Mouse (Mus musculus) bone marrow, adult 2 months (tissue): ENCODE results near the gene Lamb1. TPM values are rescaled to one million over a fixed set of nuclear protein-coding genes. Genes with fewer than 3 reads are reported as not detected.

Source experiments
- H3K27ac ChIP-seq: fragments of 200-500 bp; 2 replicates; pipeline ENCODE4 v1.5.1; 2012; ENCODE audit warnings: low read depth, mild to moderate bottlenecking, control low read depth, inconsistent platforms, low read length; ENCODE audit not compliant: control insufficient read depth, poor library complexity, insufficient read depth
- H3K4me1 ChIP-seq: fragments of 200-500 bp; 2 replicates; pipeline ENCODE4 v1.6.1; 2011; ENCODE audit warnings: low read length; ENCODE audit not compliant: control insufficient read depth, insufficient read depth
- H3K4me3 ChIP-seq: fragments of 200-500 bp; replicated peaks from 2 replicates; pipeline ENCODE3; 2011; ENCODE audit warnings: mild to moderate bottlenecking, low read depth, low read length, control low read depth; ENCODE audit not compliant: control insufficient read depth
- CTCF ChIP-seq: fragments of 200-500 bp; IDR thresholded peaks from 2 replicates; pipeline ENCODE4 v1.5.1; 2011; ENCODE audit warnings: low read length, control low read depth; ENCODE audit not compliant: control insufficient read depth, insufficient read depth
- POLR2A ChIP-seq: fragments of 200-500 bp; IDR thresholded peaks from 2 replicates; pipeline ENCODE4 v1.6.1; 2011; ENCODE audit warnings: low read depth, mild to moderate bottlenecking, control low read depth, low read length, borderline replicate concordance; ENCODE audit not compliant: control insufficient read depth
- WGBS: fragments of 180-500 bp; shearing (Covaris S2); methylation state at CpG from one replicate; pipeline ENCODE4 v1.1.7; 2018; 5-methylcytosine and 5-hydroxymethylcytosine counted together
- polyA plus RNA-seq: library from polyadenylated mRNA; stranded (reverse); fragments of >200 nt; gene quantifications from 2 replicates; pipeline ENCODE4 v1.2.4, GENCODE M21; 2011; ENCODE audit warnings: low replicate concordance; ENCODE audit not compliant: missing spikeins, insufficient read depth, insufficient read length

Lamb1 gene
- polyA plus RNA-seq, 1 experiment: 4.8 TPM

DNA sequence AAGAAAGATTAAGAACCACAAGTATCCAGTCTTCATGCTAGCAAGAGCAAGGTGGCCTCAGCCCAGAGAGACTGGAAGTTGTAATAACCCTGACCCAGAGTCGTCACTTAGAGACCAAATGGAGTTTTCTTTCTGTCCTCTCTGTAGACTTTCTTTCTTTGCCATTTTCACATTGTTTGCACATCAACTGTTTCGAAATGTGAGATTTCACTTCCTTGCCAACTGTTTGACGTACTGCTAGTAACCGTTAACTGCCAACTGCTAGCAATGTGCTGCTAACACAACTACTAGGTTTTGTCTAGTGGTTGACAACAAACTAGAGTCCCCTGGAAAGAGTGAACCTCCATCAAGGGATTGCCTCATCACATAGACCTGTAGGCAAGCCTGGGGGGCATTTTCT is 18.1 kb downstream of the Lamb1 start:
- Histone ChIP-seq H3K4me3 (no peak overlapping the region), H3K27ac (no peak overlapping the region), H3K4me1 (no peaks in the 10 kb centered on the region)
- 55% methylated on average over 4 of the region's 4 CpGs for WGBS
- TF ChIP-seq POLR2A: no peak
- no peak for TF ChIP-seq CTCF

DNA sequence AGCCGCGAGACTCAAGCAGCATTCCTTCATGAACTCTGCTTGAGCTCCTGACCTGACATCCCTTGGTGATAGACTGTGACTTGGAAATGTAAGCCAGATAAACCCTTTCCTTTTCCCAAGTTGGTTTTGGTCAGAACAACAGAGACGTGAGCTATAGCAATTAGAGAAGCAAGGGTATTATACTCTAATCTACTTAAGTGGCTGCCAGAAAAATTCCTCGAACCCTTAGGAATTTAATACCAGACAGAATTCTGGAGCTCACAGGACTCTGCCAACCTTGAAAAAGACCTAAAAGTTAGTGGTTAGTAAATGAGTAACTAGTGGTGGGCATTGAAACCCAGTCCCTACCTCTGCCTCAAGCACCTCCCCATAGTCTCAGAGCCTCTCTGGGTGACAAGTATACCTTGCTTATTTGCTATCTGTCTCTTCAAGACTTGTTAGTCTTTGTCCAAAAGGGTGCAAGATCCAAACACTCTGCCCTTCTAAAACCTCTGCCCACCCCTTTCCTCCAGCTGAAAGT is 18.6 kb downstream of the Lamb1 start:
- TF ChIP-seq CTCF (no peak), POLR2A (no peak)
- WGBS: 85% methylated on average over 4 of the region's 4 CpGs
- H3K4me1 ChIP-seq: no peaks in the 10 kb centered on the region
- no peak overlapping the region for H3K4me3 ChIP-seq
- H3K27ac ChIP-seq: no peak overlapping the region

DNA sequence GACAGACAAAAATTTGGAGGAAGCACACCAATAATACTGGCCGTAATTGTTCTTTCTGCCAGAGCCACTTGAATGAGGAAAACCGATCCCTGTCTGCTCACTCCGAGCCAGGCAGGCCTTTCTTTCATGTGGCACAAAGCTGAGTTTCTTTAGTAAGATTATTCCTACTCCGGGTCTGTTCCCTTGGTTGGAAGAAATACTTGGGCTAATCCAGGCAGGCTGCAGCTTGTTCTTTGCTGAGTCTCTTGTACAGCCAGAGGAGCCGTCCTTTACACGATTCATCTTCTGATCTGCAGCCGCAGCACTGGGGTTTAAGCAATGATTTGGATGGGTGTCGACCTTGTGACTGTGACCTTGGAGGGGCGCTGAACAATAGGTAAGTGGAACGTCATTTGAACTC is 24.0 kb downstream of the Lamb1 start:
- Histone ChIP-seq H3K4me1 (no peaks in the 10 kb centered on the region), H3K4me3 (no peak overlapping the region), H3K27ac (no peak overlapping the region)
- WGBS: 88% methylated on average over 10 of the region's 10 CpGs
- no peak for TF ChIP-seq CTCF
- no peak for TF ChIP-seq POLR2A

DNA sequence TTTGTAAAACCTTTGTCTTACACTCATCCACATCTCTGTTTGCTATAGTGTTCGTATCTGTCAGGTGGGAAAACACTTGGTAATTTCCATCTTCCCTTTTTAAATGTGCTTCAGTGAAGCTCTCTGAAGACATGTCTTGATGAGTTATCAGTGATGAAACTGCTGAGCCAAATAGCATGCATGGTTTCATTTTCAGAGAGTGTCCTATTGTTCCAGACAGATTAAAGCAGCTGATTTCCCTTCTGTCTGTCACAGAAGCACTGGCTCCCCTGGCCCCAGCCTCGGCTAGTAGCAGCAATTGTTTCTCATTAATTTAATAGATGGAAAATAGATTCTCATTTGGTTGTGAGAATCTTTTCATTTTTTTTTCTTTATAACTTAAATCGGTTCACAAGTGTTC is 25.9 kb downstream of the Lamb1 start:
- no peaks in the 10 kb centered on the region for H3K4me1 ChIP-seq
- H3K4me3 ChIP-seq: no peak overlapping the region
- no peak overlapping the region for H3K27ac ChIP-seq
- no peak for TF ChIP-seq CTCF
- no peak for TF ChIP-seq POLR2A
- WGBS: 73% methylated on average over 3 of the region's 3 CpGs

DNA sequence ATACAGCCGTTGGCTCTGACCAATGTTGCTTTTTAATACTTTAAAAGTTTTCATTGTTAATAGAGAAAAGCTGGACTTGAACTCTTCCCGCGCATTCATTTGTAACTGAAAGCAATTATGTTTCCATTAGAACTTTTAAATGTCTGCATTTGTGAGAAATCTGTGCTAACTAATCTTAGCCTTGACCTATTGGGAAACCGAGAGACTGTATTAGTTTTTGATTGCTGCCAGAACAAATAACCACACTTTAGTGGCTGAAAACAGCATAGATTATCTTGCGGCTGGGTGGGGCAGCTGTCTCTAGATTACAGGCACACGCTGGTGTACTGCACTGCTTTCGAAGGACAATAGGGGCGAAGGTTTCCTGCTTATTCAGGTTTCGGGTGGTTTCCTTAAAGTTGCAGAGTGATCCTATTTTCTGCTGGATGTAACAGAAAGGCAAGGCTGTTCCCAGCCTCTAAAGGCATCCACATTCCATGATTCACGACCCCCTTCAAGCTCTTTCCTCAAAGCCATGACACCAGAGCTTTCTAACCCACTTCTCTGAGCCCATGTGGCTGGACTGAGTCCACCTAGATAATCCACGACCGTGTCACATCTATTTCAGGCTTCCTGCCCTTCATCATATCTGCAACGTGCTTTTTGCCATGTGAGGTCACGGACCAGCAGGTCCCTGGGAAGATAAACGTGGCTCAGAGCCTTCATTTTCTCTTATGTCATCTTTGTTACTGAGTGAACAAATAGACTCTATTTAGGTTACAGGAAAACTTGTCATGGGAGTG is 28.5 kb downstream of the Lamb1 start:
- TF ChIP-seq CTCF: no peak
- TF ChIP-seq POLR2A: no peak
- WGBS: 65% methylated on average over 15 of the region's 15 CpGs
- H3K4me3 ChIP-seq: no peak overlapping the region
- no peak overlapping the region for H3K27ac ChIP-seq
- no peaks in the 10 kb centered on the region for H3K4me1 ChIP-seq

DNA sequence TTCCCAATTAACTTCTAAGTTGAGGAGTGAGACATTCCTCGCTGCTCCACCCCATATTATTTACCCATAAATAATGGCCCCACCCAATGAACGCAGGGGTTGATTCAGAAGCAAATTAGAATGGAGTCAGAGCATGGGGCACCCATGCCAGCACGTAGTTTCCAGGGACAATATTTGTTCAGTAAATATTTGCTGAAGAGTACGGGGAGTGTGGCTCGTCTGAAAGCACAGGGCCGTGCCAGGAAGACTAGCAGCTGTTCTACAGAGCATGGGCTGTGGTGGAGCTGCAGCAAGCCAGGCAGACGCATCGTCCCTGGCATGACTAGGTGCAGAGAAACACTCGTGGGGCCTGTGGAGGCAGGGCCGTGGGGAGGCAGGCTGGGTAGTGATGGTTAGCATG is 29.5 kb downstream of the Lamb1 start:
- H3K27ac ChIP-seq: no peak overlapping the region
- TF ChIP-seq CTCF: no peak
- no peak for TF ChIP-seq POLR2A

DNA sequence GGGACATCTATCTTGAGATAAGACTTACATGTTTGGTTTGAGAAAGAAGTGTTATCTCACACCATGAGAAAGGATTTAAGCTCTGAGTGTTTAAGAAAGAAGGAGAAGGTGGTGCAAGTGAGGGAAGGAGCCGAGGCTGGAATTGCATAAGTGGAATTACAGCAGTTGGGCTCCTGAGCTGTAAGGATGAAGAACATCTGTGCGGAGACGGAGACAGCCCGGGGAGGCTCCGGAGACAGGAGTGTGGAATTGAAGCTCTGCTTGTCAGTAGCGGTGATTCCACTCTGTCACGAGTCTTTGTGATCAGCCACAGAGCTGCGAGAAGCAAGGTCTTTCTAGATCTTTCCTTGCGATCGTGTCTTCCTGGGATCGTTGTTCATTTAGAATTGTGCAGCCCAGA is 30.0 kb downstream of the Lamb1 start:
- 82% methylated on average over 11 of the region's 11 CpGs for WGBS

More for the DNA sequence above, 29.5 kb downstream of the Lamb1 start:
- 77% methylated on average over 10 of the region's 10 CpGs for WGBS
- Histone ChIP-seq H3K4me3 (no peak overlapping the region), H3K4me1 (no peaks in the 10 kb centered on the region)

DNA sequence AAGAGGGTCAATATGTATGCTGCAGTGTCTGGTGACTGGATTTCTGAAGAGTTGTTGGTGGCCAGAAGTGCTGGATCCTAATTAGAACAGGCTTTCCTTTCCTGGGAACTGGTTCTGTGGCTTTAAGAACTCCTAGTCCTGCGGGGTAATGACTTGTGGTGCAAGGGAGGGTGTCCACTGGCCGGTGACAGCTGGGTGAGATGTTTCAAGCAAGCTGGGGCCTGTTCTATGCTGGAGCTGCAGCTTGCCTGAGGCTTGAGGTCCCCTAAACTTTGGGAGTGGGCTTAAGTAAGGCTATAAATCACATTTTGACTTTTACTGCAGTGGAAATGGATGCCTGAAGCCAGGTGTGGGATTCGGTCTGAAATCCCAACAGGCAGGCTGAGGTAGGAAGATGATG is 30.5 kb downstream of the Lamb1 start:
- no peak for TF ChIP-seq POLR2A
- TF ChIP-seq CTCF: no peak
- H3K4me1 ChIP-seq: no peaks in the 10 kb centered on the region
- H3K27ac ChIP-seq: no peak overlapping the region
- no peak overlapping the region for H3K4me3 ChIP-seq
- WGBS: 63% methylated on average over 3 of the region's 3 CpGs

More for the DNA sequence above, 30.0 kb downstream of the Lamb1 start:
- no peak overlapping the region for H3K27ac ChIP-seq
- no peak for TF ChIP-seq CTCF
- TF ChIP-seq POLR2A: no peak
- H3K4me3 ChIP-seq: no peak overlapping the region
- no peaks in the 10 kb centered on the region for H3K4me1 ChIP-seq
